Mouse (Mus musculus): Measurements from ENCODE around the gene Caps2. TPM values are rescaled to one million over a fixed set of nuclear protein-coding genes. Genes with fewer than 3 reads are reported as not detected.
"Not testable (repeated sequence)": the region's sequence is repeated elsewhere in the genome, so short reads cannot be mapped to it uniquely, and the experiment has no call there.

Caps2 gene
- polyA plus RNA-seq (2015; fragmentation: Nextera tagmentation; extraction: Ambion mirVana), result 0.33 and 0.80 TPM in 2 replicates

DNA sequence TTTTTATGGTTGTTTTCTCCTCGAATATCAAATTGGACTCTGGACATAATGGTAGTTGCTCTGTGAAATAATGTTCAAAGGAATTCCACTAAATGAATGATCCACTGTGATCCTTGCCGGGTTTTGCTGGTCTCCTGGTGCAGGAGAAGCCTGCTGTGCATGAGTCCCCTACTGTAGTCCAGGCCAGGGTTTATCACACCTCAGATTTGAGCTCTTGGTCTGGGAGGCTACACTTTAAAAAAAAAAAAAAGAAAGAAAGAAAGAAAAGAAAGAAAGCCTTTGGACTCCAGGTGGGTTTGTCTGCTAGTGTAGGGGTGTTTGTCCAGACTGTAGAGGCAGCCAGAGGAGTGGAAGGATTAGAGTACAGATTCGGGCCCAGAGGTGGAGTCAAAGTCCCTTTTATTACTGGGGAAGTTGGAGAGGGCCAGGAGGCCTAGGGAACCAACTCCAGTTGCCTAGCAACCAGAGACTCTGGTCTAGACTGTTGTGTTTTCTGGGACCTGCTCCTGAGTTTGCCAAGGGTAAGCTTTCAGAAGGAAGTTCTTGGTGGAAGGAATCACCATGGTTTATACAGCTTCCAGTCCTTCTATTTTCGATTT lies at the start of gene Caps2:
Gene Caps2, plus strand, starts transcription at position 454 of the 599 bp plus-strand sequence.
- peak; percentile 49; the same call in 1 of the 2 replicates for ATAC-seq (replicated peaks)
- Histone ChIP-seq H3K9me3 (no peaks in the 10 kb centered on the region), H3K4me2 (replicated peaks) (no peak within 1 kb of the TSS), H3K36me3 (no peaks in the 10 kb centered on the region), H3K27ac (replicated peaks) (no peak within 1 kb of the TSS), H3K27me3 (no peaks in the 10 kb centered on the region), H3K4me3 (no peak within 1 kb of the TSS), H3K9ac (replicated peaks) (no peak within 1 kb of the TSS), H3K4me1 (peaks cover 4% of the 10 kb centered on the region; the same call in 1 of the 2 replicates)
- 27% methylated on average over 4 of the region's 4 CpGs for WGBS

DNA sequence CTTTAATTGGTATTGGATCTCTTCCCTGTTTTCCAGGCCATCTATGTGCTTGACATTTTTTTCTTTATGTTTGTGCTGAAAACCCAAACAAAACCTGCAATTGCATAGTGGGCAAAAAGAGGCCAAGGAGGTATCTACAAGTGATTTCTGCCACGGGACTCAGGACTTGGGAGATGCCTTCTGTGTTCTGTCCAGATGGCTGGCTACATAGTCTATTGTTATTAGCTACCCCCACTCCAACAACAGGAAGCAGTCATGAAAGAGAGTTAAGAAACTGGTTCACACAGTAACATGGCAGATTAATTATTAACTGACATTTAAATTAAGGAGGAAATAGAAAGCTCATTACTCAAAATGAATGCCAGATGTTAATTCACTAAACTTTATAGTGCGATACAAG lies 38.3 kb upstream of the Caps2 start:
- H3K4me3 ChIP-seq; H3K4me2 ChIP-seq (replicated peaks); H3K36me3 ChIP-seq; H3K27me3 ChIP-seq; H3K4me1 ChIP-seq; H3K9ac ChIP-seq (replicated peaks); H3K9me3 ChIP-seq; ATAC-seq (replicated peaks); H3K27ac ChIP-seq (replicated peaks): not testable (repeated sequence)
- WGBS, result 26% methylated on average over 2 of the region's 2 CpGs

DNA sequence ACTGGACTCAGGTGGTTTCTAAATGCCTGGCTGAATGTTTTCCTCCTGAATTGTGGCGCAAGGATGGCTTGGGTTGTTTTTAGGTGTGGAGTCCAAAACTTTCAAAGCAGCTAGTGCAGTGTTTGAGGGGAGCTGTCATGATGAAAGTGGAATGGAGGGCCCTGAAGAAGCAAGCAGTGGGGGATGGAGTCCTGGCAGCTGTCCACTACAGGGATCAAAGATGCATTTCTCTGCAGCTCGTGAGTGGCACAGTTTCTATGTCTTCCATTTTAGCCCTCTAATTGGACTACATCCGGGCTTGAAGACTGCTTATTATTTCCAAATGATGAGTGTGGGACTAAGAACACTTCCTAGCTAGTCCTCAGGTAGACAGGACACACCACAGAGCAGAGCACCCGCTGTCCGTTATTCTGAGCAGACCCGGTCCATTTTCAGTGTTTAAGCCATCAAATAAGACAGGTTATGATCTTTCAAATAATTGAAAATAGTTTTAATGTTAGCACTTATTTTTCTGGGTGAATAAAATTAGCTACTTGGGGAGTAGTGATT lies 35.7 kb upstream of the Caps2 start:
- WGBS, result 50% methylated on average over 6 of the region's 6 CpGs

GRCm38 (mm10) chr10:112132194-112132593 lies 31.2 kb upstream of the Caps2 start:
- Histone ChIP-seq H3K9me3 (no peaks in the 10 kb centered on the region), H3K9ac (replicated peaks) (no peak overlapping the region), H3K27me3 (no peaks in the 10 kb centered on the region), H3K4me1 (no peaks in the 10 kb centered on the region), H3K4me2 (replicated peaks) (no peak overlapping the region), H3K4me3 (no peak overlapping the region), H3K27ac (replicated peaks) (no peak overlapping the region), H3K36me3 (no peaks in the 10 kb centered on the region)
- ATAC-seq (replicated peaks), result no peak
- WGBS, result 94% methylated on average over 3 of the region's 3 CpGs

More for the DNA sequence above, 35.7 kb upstream of the Caps2 start:
- not testable (repeated sequence) for H3K9me3 ChIP-seq; H3K4me3 ChIP-seq; H3K9ac ChIP-seq (replicated peaks); H3K36me3 ChIP-seq; H3K27ac ChIP-seq (replicated peaks); H3K4me1 ChIP-seq; H3K27me3 ChIP-seq; H3K4me2 ChIP-seq (replicated peaks)
- ATAC-seq (replicated peaks), result 0 out of 2 replicates have a peak, but pooled peaks have one; percentile 38

- H3K27me3 ChIP-seq, result no peaks in the 10 kb centered on the region
- peak overlapping the region; percentile 50; the same call in 1 of the 2 replicates for H3K9ac ChIP-seq (replicated peaks)
- H3K4me1 ChIP-seq, result no peaks in the 10 kb centered on the region
- peak overlapping the region; percentile 22; the same call in 1 of the 2 replicates for H3K27ac ChIP-seq (replicated peaks)
- H3K9me3 ChIP-seq, result no peaks in the 10 kb centered on the region
- peak overlapping the region; percentile 37 for H3K4me2 ChIP-seq (replicated peaks)
- H3K4me3 ChIP-seq, result peak overlapping the region; percentile 34
- 15% methylated on average over 9 of the region's 9 CpGs for WGBS
- ATAC-seq (replicated peaks), result peak; percentile 95
- H3K36me3 ChIP-seq, result no peaks in the 10 kb centered on the region
Measured at GRCm38 (mm10) chr10:112138050-112138870, 25.2 kb upstream of the Caps2 start.

DNA sequence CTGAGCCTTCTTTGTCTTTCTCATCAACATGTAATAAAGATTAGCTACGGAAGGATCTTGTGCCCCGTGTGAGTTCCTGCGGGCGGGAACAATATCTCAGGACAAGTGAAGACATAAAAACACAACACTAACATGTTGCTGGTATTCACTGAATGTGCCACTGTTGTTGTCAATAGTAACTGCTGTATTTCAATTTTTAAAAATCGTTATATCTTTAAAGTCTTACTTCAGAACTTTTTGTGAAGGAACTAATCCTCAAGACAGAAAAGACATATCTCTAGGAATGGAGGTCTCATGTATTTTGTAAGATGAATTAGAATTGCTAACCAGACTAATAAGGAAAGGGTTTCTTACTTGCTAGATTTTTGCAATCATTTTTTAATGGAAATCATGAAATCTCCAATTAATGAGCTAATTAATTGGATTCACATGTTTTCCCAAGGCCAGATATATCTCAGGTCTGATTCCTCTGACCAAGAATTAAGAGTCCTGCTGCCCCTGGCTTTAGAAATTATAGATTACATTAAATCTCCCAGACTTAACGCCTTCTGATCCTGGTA lies 24.5 kb upstream of the Caps2 start:
- H3K9ac ChIP-seq (replicated peaks), result peak overlapping the region; percentile 50; the same call in 1 of the 2 replicates
- H3K27ac ChIP-seq (replicated peaks), result peak overlapping the region; percentile 22; the same call in 1 of the 2 replicates
- WGBS, result 22% methylated on average over 6 of the region's 6 CpGs
- H3K4me3 ChIP-seq, result peak overlapping the region; percentile 34
- H3K4me1 ChIP-seq, result no peaks in the 10 kb centered on the region
- ATAC-seq (replicated peaks), result peak; percentile 78
- no peaks in the 10 kb centered on the region for H3K27me3 ChIP-seq
- H3K9me3 ChIP-seq, result no peaks in the 10 kb centered on the region
- no peaks in the 10 kb centered on the region for H3K36me3 ChIP-seq
- H3K4me2 ChIP-seq (replicated peaks), result peak overlapping the region; percentile 37

GRCm38 (mm10) chr10:112139834-112140233 lies 23.6 kb upstream of the Caps2 start:
- Histone ChIP-seq H3K9ac (replicated peaks) (no peak overlapping the region), H3K27me3 (no peaks in the 10 kb centered on the region), H3K36me3 (no peaks in the 10 kb centered on the region), H3K4me3 (no peak overlapping the region), H3K4me1 (no peaks in the 10 kb centered on the region), H3K27ac (replicated peaks) (no peak overlapping the region), H3K4me2 (replicated peaks) (no peak overlapping the region), H3K9me3 (no peaks in the 10 kb centered on the region)
- 61% methylated on average over 2 of the region's 2 CpGs for WGBS
- no peak for ATAC-seq (replicated peaks)

- peak within 1 kb of the TSS; percentile 20; the same call in 1 of the 2 replicates for H3K4me3 ChIP-seq
- H3K36me3 ChIP-seq; H3K27me3 ChIP-seq; H3K9me3 ChIP-seq; H3K27ac ChIP-seq (replicated peaks); H3K4me1 ChIP-seq: not testable (repeated sequence)
- 14% methylated on average over 15 of the region's 15 CpGs for whole genome bisulfite sequencing
- peak within 1 kb of the TSS; percentile 40 for H3K4me2 ChIP-seq (replicated peaks)
- ATAC-seq (replicated peaks), result peak; percentile 98
- peak within 1 kb of the TSS; percentile 26; the same call in 1 of the 2 replicates for H3K9ac ChIP-seq (replicated peaks)
Measured at GRCm38 (mm10) chr10:112159882-112160560, 3.4 kb upstream of the Caps2 start, which contains the start of gene Glipr1l3. Glipr1l3 (minus strand) TSS chr10:112160327.

GRCm38 (mm10) chr10:112177027-112177426 lies 13.6 kb downstream of the Caps2 start:
- 0 out of 2 replicates have a peak overlapping the region, but pooled peaks have one; percentile 8 for H3K4me2 ChIP-seq (replicated peaks)
- not testable (repeated sequence) for H3K9me3 ChIP-seq; H3K4me3 ChIP-seq; H3K27ac ChIP-seq (replicated peaks); H3K4me1 ChIP-seq; H3K9ac ChIP-seq (replicated peaks); H3K36me3 ChIP-seq; H3K27me3 ChIP-seq
- 0 out of 2 replicates have a peak, but pooled peaks have one; percentile 11 for ATAC-seq (replicated peaks)
- 36% methylated on average over 13 of the region's 13 CpGs for WGBS

DNA sequence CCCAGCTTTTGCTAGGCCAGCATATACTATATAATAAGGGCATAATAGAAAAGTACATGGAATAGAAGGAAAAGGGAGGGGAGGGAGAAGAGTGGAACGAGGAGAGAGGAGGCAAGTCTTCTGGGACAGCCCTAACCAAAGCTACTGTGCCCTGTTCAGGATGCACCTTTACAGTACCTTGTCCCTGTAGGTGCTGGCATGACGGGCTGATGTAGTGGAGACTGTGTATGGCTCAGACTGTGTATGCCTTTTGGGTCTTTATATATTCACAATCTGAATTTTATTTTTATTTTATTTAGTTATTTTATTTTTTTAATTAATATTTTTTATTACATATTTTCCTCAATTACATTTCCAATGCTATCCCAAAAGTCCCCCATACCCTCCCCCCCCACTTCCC lies 30.5 kb downstream of the Caps2 start:
- not testable (repeated sequence) for H3K9ac ChIP-seq (replicated peaks)
- WGBS, result 82% methylated on average over 2 of the region's 2 CpGs

GRCm38 (mm10) chr10:112203463-112203862 lies 40.0 kb downstream of the Caps2 start:
- Histone ChIP-seq H3K27me3 (no peaks in the 10 kb centered on the region), H3K9me3 (no peaks in the 10 kb centered on the region), H3K4me1 (no peaks in the 10 kb centered on the region), H3K4me2 (replicated peaks) (no peak overlapping the region), H3K36me3 (no peaks in the 10 kb centered on the region), H3K9ac (replicated peaks) (no peak overlapping the region), H3K27ac (replicated peaks) (no peak overlapping the region), H3K4me3 (no peak overlapping the region)
- ATAC-seq (replicated peaks), result peak; percentile 95
- WGBS, result 55% methylated on average over 2 of the region's 2 CpGs

More for the DNA sequence above, 30.5 kb downstream of the Caps2 start:
- not testable (repeated sequence) for H3K36me3 ChIP-seq; ATAC-seq (replicated peaks); H3K4me2 ChIP-seq (replicated peaks); H3K9me3 ChIP-seq; H3K27ac ChIP-seq (replicated peaks); H3K27me3 ChIP-seq; H3K4me3 ChIP-seq; H3K4me1 ChIP-seq

Measured in forebrain, embryonic 15.5 days (tissue).